Mouse (Mus musculus) layer of hippocampus, adult 2 months (tissue): ENCODE data around the gene Cd38. TPM values are rescaled to one million over a fixed set of nuclear protein-coding genes. Genes with fewer than 3 reads are reported as not detected.
A peak's percentile ranks its signal among the peaks of the same experiment; 100 is the strongest.
"Not testable (repeated sequence)": the region's sequence is repeated elsewhere in the genome, so short reads cannot be mapped to it uniquely, and the experiment has no call there.

ENCODE experiments used
- DNase-seq, 2 experiments: peaks; one replicate each; pipeline ENCODE4 v3.0.0; 2022; ENCODE audit warnings: low spot score in 2 of 2
- H3K27ac ChIP-seq: fragments of 200-600 bp; 2 replicates; pipeline ENCODE4 v1.8.1; 2022
- H3K4me3 ChIP-seq: fragments of 200-600 bp; 2 replicates; pipeline ENCODE4 v1.8.1; 2022; ENCODE audit warnings: mild to moderate bottlenecking
- CTCF ChIP-seq: fragments of 200-600 bp; conservative IDR thresholded peaks from 2 replicates; pipeline ENCODE4 v1.8.1; 2022; ENCODE audit warnings: antibody characterized with exemption, mild to moderate bottlenecking, moderate library complexity
- total RNA-seq, 2 experiments: library from RNA; stranded (reverse); gene quantifications; 2 replicates each; pipeline ENCODE4 v1.2.3; 2021

The Cd38 gene
- total RNA-seq, 2 experiments from 2014 or later, result 6.4 to 6.6 TPM

DNA sequence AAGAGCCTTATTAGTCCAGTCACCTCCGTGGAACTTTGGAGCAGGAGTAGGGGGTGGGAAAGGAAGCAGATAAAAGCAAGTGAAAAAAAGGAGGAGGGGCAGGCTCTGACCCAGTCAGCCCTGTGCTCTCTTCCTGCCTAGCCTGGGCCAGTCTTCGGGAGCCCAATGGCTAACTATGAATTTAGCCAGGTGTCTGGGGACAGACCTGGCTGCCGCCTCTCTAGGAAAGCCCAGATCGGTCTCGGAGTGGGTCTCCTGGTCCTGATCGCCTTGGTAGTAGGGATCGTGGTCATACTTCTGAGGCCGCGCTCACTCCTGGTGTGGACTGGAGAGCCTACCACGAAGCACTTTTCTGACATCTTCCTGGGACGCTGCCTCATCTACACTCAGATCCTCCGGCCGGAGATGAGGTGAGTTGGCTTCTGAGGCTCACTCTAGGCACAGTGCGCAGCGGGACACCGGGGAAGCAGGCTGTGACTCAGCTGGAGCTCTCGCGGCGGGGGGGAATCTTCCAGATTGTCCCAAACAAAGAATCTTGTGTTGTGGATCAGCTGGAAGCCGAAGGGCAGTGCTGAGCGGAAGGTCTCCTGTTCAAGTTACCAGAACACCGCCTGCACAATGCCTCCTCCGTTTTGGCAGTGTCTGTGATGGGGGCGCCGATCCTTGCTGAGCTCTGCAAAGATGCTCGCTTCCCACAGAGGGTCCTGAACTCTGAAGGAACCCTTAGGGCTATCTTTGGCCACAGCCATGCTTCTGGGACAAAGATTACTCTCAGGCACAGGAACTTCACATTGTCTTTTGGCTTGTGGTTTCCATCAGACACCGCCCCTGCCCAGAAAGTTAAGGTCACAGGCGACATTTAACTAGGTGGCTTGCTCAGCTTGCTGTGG, 603 bp downstream of the Cd38 start:
- no peak for TF ChIP-seq CTCF
- peak overlapping the region; percentile 70 for H3K27ac ChIP-seq
- DNase-seq, result peak in 1 of 2 experiments; percentile 28
- peak overlapping the region; percentile 49 for H3K4me3 ChIP-seq

DNA sequence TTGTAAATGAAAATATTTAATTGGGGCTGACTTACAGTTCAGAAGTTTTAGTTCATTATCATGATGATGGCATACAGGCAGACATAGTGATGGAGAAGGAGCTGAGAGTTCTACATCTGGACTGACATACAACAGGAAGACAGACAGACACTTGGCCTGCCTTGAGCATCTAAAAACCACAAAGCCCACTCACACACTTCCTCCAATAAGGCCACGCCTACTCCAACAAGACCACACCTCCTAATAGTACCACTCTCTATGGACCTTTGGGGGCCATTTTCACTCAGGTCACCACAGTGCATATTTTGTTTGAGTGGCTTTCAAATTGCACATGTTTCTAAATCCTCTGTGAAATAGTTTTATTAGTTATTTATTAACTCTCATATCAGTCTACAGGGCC, 3.5 kb downstream of the Cd38 start:
- DNase-seq, result no peak
- TF ChIP-seq CTCF, result no peak
- H3K4me3 ChIP-seq, result no peak overlapping the region
- H3K27ac ChIP-seq, result no peak overlapping the region

DNA sequence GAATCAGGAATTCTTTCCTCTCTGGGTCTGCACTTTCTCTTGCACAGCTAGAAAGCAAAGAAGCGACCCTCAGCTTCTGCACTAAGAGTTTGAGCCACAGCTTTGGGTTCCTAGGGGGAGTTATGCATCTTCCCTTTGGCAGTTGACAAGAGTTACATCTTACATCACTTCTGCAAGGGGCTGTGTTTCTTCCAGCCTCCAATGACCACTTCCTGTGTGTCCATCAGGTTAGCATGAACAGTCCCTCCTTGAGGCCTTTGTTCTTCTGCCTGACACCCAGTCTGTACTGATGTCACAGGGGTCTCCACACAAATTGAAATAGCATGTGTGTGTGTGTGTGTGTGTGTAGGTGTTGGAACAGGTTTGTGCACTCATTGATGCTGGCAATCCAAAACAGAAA, 4.3 kb downstream of the Cd38 start:
- no peak for TF ChIP-seq CTCF
- no peak for DNase-seq
- Histone ChIP-seq H3K4me3 (no peak overlapping the region), H3K27ac (no peak overlapping the region)

DNA sequence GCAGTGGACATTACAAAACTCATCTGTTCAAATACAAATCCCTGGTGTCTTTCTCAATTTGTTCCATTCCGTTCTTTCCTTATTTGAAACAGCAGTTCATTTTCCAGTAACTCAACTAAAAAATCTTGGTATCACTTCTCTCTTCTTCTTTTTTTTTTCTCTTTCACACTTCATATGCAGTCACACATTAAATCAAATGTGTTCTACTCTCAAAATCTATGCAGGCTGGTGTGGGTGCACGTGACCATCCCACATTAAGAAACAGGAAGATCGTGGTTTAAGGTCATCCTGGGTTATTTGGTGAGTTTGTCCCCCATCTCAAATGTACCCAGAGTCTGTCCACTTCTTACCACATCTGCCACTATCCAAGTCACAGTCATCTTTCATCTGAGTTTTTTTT, 13.7 kb downstream of the Cd38 start:
- H3K27ac ChIP-seq, result no peak overlapping the region
- H3K4me3 ChIP-seq, result no peak overlapping the region
- TF ChIP-seq CTCF, result no peak
- DNase-seq, result no peak

DNA sequence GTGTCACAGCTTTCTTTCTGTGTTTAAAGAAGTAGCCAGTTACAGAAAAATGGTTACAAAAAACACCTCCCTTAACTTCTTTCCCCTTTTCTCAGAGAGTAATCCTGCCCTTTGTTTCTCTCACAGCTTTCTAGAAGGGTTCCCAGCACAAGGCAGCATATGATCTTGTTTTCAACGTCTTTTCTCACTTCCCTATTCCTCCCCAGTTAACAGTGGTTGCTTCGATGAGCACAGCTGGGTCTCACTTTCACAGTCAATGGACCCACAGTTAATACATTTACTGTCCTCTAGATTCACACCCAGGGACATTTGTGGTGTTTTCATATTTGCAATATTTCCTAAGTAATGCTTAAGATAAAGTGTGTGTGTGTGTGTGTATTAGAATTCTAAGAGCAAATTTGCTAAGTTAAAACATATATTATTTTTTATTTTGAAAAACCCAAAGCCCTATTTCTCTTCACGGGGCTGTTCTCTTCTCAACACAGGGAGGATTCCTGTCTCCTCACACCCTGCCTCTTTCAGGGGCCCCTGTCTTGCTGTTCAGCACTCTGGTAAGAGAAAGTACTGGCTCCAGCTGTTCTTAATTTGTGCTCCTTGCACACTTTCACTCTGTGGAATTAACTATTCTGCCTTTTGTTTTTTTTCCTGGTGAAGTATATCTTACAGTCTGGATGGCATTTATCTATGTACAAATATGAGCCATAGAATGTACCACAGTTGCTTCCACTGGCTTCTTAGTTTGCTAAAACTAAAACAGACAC, 16.9 kb downstream of the Cd38 start:
- no peak overlapping the region for H3K27ac ChIP-seq
- no peak for TF ChIP-seq CTCF
- DNase-seq, result no peak
- no peak overlapping the region for H3K4me3 ChIP-seq

DNA sequence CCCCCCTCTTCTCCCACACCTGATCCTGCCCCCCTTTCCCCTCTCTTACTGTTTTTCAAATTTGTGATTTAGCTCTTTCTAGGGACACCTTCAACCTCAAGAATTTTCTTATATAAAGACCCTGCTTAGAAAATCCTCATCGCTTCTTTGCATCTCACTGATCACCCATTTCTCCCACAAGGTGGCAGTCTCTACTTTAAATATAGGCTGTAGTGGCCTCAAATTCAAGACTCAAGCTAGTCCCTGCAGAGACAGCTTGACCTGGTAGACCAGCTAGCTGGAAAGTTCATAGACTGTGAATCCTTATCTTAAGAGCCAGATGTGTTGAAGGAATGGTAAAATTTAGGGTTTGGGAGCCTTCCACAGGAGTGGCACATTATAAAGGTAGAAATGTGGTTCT, 24.0 kb downstream of the Cd38 start:
- peak; percentile 44 to 46 for DNase-seq
- TF ChIP-seq CTCF, result peak; percentile 80
- Histone ChIP-seq H3K4me3 (no peak overlapping the region), H3K27ac (no peak overlapping the region)

DNA sequence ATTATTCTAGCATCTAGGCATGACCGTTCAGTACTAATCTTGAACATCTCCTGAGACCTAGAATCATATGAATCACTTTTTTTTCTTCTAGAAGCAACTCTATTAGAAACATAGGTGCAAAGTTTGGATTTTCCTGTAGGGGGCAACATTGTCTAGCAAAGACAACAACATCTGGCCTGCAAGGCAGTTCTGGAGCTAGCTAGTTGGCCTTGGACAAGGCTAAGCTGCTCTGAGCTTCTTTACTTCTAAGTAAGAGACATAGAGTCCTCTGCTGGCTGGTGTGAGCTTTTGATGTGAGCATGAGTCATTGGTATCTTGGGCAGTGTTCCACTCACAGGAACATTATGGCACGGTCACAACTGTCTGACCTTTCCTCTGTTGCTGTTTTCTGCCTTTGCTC, 25.8 kb downstream of the Cd38 start:
- Histone ChIP-seq H3K27ac (no peak overlapping the region), H3K4me3 (no peak overlapping the region)
- TF ChIP-seq CTCF, result peak; percentile 80
- peak; percentile 26 to 47 for DNase-seq

DNA sequence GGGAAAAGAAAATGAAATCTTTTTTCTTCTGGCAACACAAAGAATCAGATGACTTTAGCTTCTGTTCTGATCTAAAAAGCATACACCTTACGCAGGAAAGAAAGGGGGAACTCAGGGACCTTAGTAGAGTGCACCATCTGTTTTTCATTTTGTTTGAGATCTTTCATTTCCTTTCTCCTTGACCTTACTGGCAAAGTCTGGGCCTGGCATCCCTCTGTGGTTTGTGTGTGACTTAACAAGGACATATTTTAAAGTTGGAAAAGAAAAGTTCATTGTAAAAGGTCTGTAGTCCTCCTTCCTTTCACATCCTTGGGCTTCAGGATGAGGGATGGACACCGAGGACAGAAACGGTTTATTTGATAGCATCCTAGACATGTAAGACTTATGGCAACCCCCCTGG, 27.6 kb downstream of the Cd38 start:
- DNase-seq, result no peak
- no peak overlapping the region for H3K4me3 ChIP-seq
- TF ChIP-seq CTCF, result no peak
- H3K27ac ChIP-seq, result no peak overlapping the region

DNA sequence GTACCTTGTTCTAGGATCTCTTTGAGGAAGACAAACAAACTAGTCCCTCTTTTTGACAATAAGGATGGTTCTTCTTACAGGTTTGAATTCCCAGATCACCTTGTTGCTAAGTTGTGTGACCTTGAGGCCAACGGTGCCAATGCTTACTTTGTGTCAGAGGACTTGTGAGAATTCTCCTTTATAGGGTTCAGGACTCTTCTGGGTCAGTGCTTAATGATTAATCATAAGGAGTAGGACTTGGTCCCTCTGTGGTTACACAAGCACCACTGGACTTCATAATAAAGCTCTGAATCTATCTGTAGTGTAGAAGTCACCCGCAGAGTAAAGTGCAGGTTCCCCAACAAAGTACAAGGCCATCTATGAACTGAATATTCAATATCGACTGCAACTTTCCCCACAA, 36.3 kb downstream of the Cd38 start:
- no peak for DNase-seq
- TF ChIP-seq CTCF, result no peak
- Histone ChIP-seq H3K27ac (no peak overlapping the region), H3K4me3 (no peak overlapping the region)

DNA sequence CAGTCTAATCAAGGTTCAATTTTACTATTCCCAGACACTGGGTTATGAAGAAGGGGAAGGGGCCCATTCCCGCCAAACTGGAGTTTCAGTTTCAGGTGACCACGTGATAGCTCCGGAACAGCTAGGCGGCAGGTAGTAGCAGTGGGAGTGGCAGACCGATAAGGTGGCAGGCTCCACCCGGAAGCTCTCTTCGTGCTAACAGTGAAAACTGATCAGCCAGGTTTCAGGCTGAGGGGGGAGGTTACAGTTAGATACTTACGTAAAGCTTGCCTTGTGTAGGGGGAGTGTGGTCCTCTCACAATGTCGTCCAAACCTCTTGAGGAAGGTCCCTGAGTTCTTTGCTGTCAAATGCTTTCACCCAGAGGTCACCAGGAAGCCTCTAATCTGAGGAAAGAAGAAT, 40.9 kb downstream of the Cd38 start:
- no peak for DNase-seq
- TF ChIP-seq CTCF, result no peak
- no peak overlapping the region for H3K27ac ChIP-seq
- no peak overlapping the region for H3K4me3 ChIP-seq

DNA sequence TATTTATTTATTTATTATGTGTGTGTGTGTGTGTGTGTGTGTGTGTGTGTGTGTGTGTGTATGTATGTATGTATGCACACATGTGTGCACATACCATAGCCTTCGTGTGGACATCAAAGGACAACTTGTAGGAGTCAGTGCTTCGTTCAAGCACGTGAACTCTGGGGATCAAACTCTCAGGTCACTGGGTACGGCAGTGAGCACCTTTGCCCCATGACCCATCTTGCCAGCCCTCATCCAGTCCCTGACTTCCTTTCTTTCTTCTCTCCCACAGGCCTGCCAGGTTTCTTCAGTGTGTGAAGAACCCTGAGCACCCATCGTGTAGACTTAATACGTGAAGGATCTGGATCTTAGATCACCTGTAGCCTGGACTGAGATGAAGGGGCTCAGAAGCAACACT, 41.7 kb downstream of the Cd38 start:
- Histone ChIP-seq H3K4me3 (no peak overlapping the region), H3K27ac (no peak overlapping the region)
- TF ChIP-seq CTCF, result no peak
- DNase-seq, result no peak

DNA sequence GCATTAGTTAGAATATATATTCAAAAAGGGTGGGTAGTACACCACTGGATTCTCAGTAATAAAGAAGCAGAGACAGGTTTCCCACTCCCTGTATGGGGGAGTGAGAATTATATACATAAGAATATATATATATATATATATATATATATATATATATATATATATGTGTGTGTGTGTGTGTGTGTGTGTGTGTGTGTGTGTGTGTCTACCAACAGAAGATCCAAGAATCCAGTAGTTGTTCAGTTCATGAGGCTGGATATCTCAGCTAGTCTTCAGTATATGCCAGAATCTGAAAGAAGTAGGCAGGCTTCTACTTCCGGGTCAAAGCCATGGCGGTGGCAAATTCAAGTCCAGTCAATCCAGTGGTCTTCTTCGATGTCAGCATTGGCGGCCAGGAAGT, 44.5 kb downstream of the Cd38 start, which contains the start of gene Gm7879:
TSS of gene Gm7879 (plus strand) at position 301 of the 400 bp plus-strand sequence.
- not testable (repeated sequence) for H3K27ac ChIP-seq, DNase-seq, H3K4me3 ChIP-seq

DNA sequence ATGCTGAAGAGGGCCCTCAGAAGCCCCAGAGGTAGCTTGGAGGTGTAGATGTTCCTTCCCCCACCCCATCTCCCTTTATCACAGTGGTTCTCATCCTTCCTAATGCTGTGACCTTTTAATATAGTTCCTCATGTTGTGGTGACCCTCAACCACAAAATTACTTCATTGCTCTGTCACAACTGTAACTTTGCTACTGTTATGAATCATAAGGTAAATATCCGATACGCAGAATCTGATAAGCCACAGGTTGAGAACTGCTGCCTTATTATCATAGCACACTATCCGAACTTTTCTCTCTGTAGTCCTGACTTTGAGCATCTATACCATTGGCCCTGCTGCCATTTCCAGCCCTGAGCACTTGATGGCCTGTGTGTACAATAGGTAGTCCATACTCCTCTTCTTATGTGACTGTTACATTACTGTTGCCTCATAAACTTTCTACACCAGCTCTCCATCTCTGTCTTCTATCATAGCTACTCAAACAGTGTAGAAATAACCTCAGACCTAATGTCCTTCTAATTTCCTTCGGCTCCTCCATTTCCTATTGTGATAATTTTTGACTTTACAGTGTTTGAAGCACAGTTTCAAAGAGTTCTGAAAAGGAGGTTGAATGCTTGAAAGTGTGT, 47.0 kb downstream of the Cd38 start:
- no peak for TF ChIP-seq CTCF
- DNase-seq, result no peak
- Histone ChIP-seq H3K27ac (no peak overlapping the region), H3K4me3 (no peak overlapping the region)
